Mouse (Mus musculus) erythroblast, embryonic 14.5 days (primary cell): Measurements from ENCODE around the gene Gprin3.

Experiments used
- GATA1 ChIP-seq: IDR thresholded peaks from 2 replicates; pipeline ENCODE4 v1.6.1; 2012; ENCODE audit warnings: low read length, inconsistent platforms, mixed read lengths
- TAL1 ChIP-seq: IDR thresholded peaks from 3 replicates; pipeline ENCODE4 v1.6.1; 2012; ENCODE audit warnings: low read length, inconsistent platforms, mixed read lengths

DNA sequence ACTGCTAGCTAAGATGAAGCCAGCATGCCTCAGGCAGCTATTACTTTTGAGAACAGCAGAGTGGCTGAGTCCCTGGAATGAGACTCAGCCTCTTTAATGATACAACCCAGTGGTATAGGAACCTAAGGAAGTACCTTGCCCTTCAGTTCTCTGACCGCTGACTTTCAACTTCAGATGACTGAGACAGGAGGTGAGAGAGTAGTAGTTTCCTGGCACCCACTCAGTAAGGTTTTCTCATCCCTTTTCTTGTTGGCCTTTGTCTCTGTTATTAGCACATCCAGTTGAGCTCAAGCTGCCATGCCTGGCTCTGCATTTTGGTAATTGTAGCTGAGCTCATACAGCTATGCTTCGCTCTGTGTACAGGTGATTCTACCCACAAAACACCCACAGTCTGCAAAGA is 62.8 kb downstream of the Gprin3 start:
- TF ChIP-seq TAL1 (no peak), GATA1 (no peak)
